Mouse (Mus musculus) lung, postnatal 0 days (tissue): ENCODE data around the gene Evl. TPM values are rescaled to one million over a fixed set of nuclear protein-coding genes. Genes with fewer than 3 reads are reported as not detected.
A peak's percentile ranks its signal among the peaks of the same experiment; 100 is the strongest.

Source experiments
- ATAC-seq: fragments of 200-750 bp; cut with Nextera tagmentation; 2 replicates; pipeline ENCODE4 v1.8.0; 2017; ENCODE audit warnings: moderate library complexity
- DNase-seq: peaks from one replicate; pipeline ENCODE4 v3.0.0-alpha.2; 2016; ENCODE audit warnings: low spot score
- H3K27ac ChIP-seq: fragments of 300-500 bp; sonication (generic); 2 replicates; pipeline ENCODE4 v1.5.1; 2014; ENCODE audit warnings: antibody characterized with exemption, mild to moderate bottlenecking, low read length, mixed read lengths
- H3K27me3 ChIP-seq: fragments of 300-500 bp; sonication (generic); replicated peaks from 2 replicates; pipeline ENCODE4 v1.6.1; 2014; ENCODE audit warnings: low read length, mixed read lengths; ENCODE audit not compliant: insufficient read depth
- H3K36me3 ChIP-seq: fragments of 300-500 bp; sonication (generic); 2 replicates; pipeline ENCODE4 v1.6.1; 2014; ENCODE audit warnings: low read length, mixed read lengths; ENCODE audit not compliant: insufficient read depth
- H3K4me1 ChIP-seq: fragments of 300-500 bp; sonication (generic); 2 replicates; pipeline ENCODE4 v1.6.1; 2014; ENCODE audit warnings: antibody characterized with exemption, low read depth, low read length, mixed read lengths; ENCODE audit not compliant: insufficient read depth
- H3K4me2 ChIP-seq: fragments of 300-500 bp; sonication (generic); replicated peaks from 2 replicates; pipeline ENCODE4 v1.6.1; 2014; ENCODE audit warnings: low read depth, mild to moderate bottlenecking, low read length, moderate library complexity, mixed read lengths
- H3K4me3 ChIP-seq: fragments of 300-500 bp; sonication (generic); 2 replicates; pipeline ENCODE4 v1.5.1; 2014; ENCODE audit warnings: low read depth, low read length
- H3K9ac ChIP-seq: fragments of 300-500 bp; sonication (generic); replicated peaks from 2 replicates; pipeline ENCODE4 v1.6.1; 2014; ENCODE audit warnings: low read depth, mild to moderate bottlenecking
- H3K9me3 ChIP-seq: fragments of 300-500 bp; sonication (generic); 2 replicates; pipeline ENCODE4 v1.6.1; 2016; ENCODE audit warnings: low read length, mixed read lengths
- CTCF ChIP-seq: IDR thresholded peaks from 2 replicates; pipeline ENCODE4 v1.5.1; 2016; ENCODE audit warnings: antibody characterized with exemption, mild to moderate bottlenecking
- EP300 ChIP-seq: IDR thresholded peaks from 2 replicates; pipeline ENCODE4 v1.6.1; 2016; ENCODE audit warnings: antibody characterized with exemption, mild to moderate bottlenecking, control low read depth
- WGBS: fragments of 180-500 bp; shearing (Covaris S2); extraction: QIAGEN DNeasy Blood & Tissue Kit; methylation state at CpG from one replicate; pipeline ENCODE4 v1.1.7; 2014; 5-methylcytosine and 5-hydroxymethylcytosine counted together
- polyA plus RNA-seq: library from polyadenylated mRNA; unstranded; fragments of >200 nt; fragmentation: Nextera tagmentation; extraction: Ambion mirVana; gene quantifications from 2 replicates; pipeline ENCODE4 v1.2.1, GENCODE M21; 2015

Evl gene
- polyA plus RNA-seq, 1 experiment from 2014 or later = 45.5 TPM

GRCm38 (mm10) chr12:108642019-108642418 lies 87.5 kb downstream of the Evl start:
- Histone ChIP-seq H3K4me3 (no peak overlapping the region), H3K9me3 (no peaks in the 10 kb centered on the region), H3K36me3 (no peaks in the 10 kb centered on the region), H3K27me3 (no peaks in the 10 kb centered on the region), H3K4me1 (peaks cover 4% of the 10 kb centered on the region; the same call in 1 of the 2 replicates), H3K9ac (no peak overlapping the region), H3K4me2 (no peak overlapping the region), H3K27ac (no peak overlapping the region)
- no peak for ATAC-seq
- DNase-seq = no peak
- WGBS = 87% methylated on average over 3 of the region's 3 CpGs
- TF ChIP-seq EP300 (no peak), CTCF (no peak)

- no peaks in the 10 kb centered on the region for H3K36me3 ChIP-seq
- H3K9ac ChIP-seq = no peak overlapping the region
- TF ChIP-seq CTCF (no peak), EP300 (no peak)
- no peak for ATAC-seq
- WGBS = 87% methylated on average over 1 of the region's 1 CpGs
- H3K27ac ChIP-seq = no peak overlapping the region
- H3K27me3 ChIP-seq = no peaks in the 10 kb centered on the region
- no peaks in the 10 kb centered on the region; the same call in 1 of the 2 replicates for H3K4me1 ChIP-seq
- H3K4me3 ChIP-seq = no peak overlapping the region
- no peak for DNase-seq
- no peaks in the 10 kb centered on the region for H3K9me3 ChIP-seq
- H3K4me2 ChIP-seq = no peak overlapping the region
Measured at GRCm38 (mm10) chr12:108646234-108646633, 91.7 kb downstream of the Evl start.

GRCm38 (mm10) chr12:108647784-108648183 lies 93.3 kb downstream of the Evl start:
- no peaks in the 10 kb centered on the region for H3K27me3 ChIP-seq

DNA sequence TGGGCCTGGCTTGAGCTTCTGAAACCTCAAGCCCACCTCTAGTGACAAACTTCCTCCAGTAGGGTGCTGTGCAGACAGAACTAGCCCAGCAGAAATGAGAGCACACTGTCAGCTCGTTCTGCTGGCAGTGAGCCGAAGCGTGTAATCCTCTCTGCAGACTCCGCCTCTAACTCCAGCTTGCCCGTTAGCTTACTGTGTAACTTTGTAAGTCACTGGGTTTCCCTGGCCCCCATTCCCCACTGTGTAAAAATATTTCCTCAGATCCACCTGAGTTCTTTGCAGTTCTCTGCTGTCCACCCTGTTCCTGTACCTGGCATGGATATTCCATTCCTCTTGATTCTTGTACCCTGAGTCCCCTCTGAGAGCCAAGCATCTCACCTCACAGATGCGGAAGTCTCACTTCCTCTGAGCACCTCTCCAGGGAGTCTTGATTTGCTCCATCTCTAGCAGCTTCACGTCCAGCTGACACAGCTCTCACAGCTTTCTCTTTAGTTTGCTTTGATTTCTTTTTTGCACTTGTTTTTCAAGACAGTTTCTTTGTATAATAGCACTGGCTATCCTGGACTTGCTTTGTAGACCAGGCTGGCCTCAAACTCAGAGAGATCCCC lies 96.6 kb downstream of the Evl start:
- no peaks in the 10 kb centered on the region for H3K9me3 ChIP-seq
- no peaks in the 10 kb centered on the region for H3K27me3 ChIP-seq
- H3K4me1 ChIP-seq = no peaks in the 10 kb centered on the region; the same call in 1 of the 2 replicates
- DNase-seq = peak; percentile 42
- no peak overlapping the region for H3K27ac ChIP-seq
- 58% methylated on average over 7 of the region's 7 CpGs for WGBS
- peaks cover 9% of the 10 kb centered on the region; the same call in 1 of the 2 replicates for H3K36me3 ChIP-seq
- no peak overlapping the region for H3K4me2 ChIP-seq
- TF ChIP-seq EP300 (no peak), CTCF (no peak)
- peak; percentile 28; the same call in 1 of the 2 replicates for ATAC-seq
- no peak overlapping the region for H3K9ac ChIP-seq
- H3K4me3 ChIP-seq = no peak overlapping the region

More at GRCm38 (mm10) chr12:108647784-108648183, 93.3 kb downstream of the Evl start:
- no peaks in the 10 kb centered on the region for H3K36me3 ChIP-seq
- no peaks in the 10 kb centered on the region; the same call in 1 of the 2 replicates for H3K4me1 ChIP-seq
- no peak overlapping the region for H3K9ac ChIP-seq
- no peaks in the 10 kb centered on the region for H3K9me3 ChIP-seq
- no peak overlapping the region for H3K4me2 ChIP-seq
- TF ChIP-seq CTCF = no peak
- peak; percentile 43 for TF ChIP-seq EP300
- peak; percentile 70 for ATAC-seq
- H3K27ac ChIP-seq = no peak overlapping the region
- no peak overlapping the region for H3K4me3 ChIP-seq
- peak; percentile 73 for DNase-seq

GRCm38 (mm10) chr12:108653358-108654335 lies 99.1 kb downstream of the Evl start:
- H3K9ac ChIP-seq = no peak overlapping the region
- no peak overlapping the region for H3K27ac ChIP-seq
- H3K4me1 ChIP-seq = no peaks in the 10 kb centered on the region
- H3K36me3 ChIP-seq = peaks cover 9% of the 10 kb centered on the region; the same call in 1 of the 2 replicates
- ATAC-seq (no peak), DNase-seq (no peak)
- no peaks in the 10 kb centered on the region for H3K27me3 ChIP-seq
- H3K4me3 ChIP-seq = no peak overlapping the region
- no peaks in the 10 kb centered on the region for H3K9me3 ChIP-seq
- whole genome bisulfite sequencing = 79% methylated on average over 11 of the region's 11 CpGs
- no peak overlapping the region for H3K4me2 ChIP-seq
- no peak for TF ChIP-seq CTCF
- TF ChIP-seq EP300 = no peak

GRCm38 (mm10) chr12:108657350-108657749 lies 102.8 kb downstream of the Evl start:
- Histone ChIP-seq H3K4me1 (no peaks in the 10 kb centered on the region), H3K9me3 (no peaks in the 10 kb centered on the region), H3K9ac (no peak overlapping the region), H3K4me2 (no peak overlapping the region), H3K27ac (no peak overlapping the region), H3K4me3 (no peak overlapping the region), H3K36me3 (peaks cover 9% of the 10 kb centered on the region; the same call in 1 of the 2 replicates), H3K27me3 (no peaks in the 10 kb centered on the region)
- 71% methylated on average over 1 of the region's 1 CpGs for WGBS
- no peak for TF ChIP-seq EP300
- TF ChIP-seq CTCF = peak; percentile 86
- ATAC-seq = peak; percentile 85
- peak; percentile 73 for DNase-seq
